Mouse (Mus musculus): Measurements from ENCODE around the gene Mipep.
A peak's percentile ranks its signal among the peaks of the same experiment; 100 is the strongest.

Mipep gene

GRCm38 (mm10) chr14:60757722-60758121 is 26.7 kb upstream of the Mipep start:
- DNase-seq: no peak

GRCm38 (mm10) chr14:60759097-60759496 is 25.3 kb upstream of the Mipep start:
- no peak for DNase-seq

GRCm38 (mm10) chr14:60761801-60762200 is 22.6 kb upstream of the Mipep start:
- DNase-seq: no peak

GRCm38 (mm10) chr14:60762754-60763153 is 21.6 kb upstream of the Mipep start:
- no peak for DNase-seq

GRCm38 (mm10) chr14:60763746-60764145 is 20.6 kb upstream of the Mipep start:
- DNase-seq: no peak

GRCm38 (mm10) chr14:60764526-60764925 is 19.8 kb upstream of the Mipep start:
- DNase-seq: no peak

GRCm38 (mm10) chr14:60765025-60765424 is 19.3 kb upstream of the Mipep start:
- no peak for DNase-seq

GRCm38 (mm10) chr14:60767884-60768283 is 16.5 kb upstream of the Mipep start, which contains the start of gene C1qtnf9:
C1qtnf9 (plus strand) TSS chr14:60768134.
- no peak for DNase-seq

GRCm38 (mm10) chr14:60769340-60769739 is 15.0 kb upstream of the Mipep start:
- DNase-seq: no peak

GRCm38 (mm10) chr14:60770594-60770993 is 13.8 kb upstream of the Mipep start:
- no peak for DNase-seq

GRCm38 (mm10) chr14:60771057-60771456 is 13.3 kb upstream of the Mipep start:
- DNase-seq: peak; percentile 66

GRCm38 (mm10) chr14:60773476-60773875 is 10.9 kb upstream of the Mipep start:
- no peak for DNase-seq

- DNase-seq: no peak
Observed at GRCm38 (mm10) chr14:60776521-60776920, 7.9 kb upstream of the Mipep start.

GRCm38 (mm10) chr14:60777485-60777919 is 6.9 kb upstream of the Mipep start:
- DNase-seq: no peak

GRCm38 (mm10) chr14:60779198-60779597 is 5.2 kb upstream of the Mipep start:
- no peak for DNase-seq

- DNase-seq: no peak
Observed at GRCm38 (mm10) chr14:60782121-60782656, 2.2 kb upstream of the Mipep start.

GRCm38 (mm10) chr14:60783196-60783595 is 1.2 kb upstream of the Mipep start:
- DNase-seq: no peak

- no peak for DNase-seq
Observed at GRCm38 (mm10) chr14:60790103-60790502, 5.7 kb downstream of the Mipep start.

GRCm38 (mm10) chr14:60796600-60797322 is 12.4 kb downstream of the Mipep start:
- peak; percentile 36 for DNase-seq

GRCm38 (mm10) chr14:60797596-60797995 is 13.2 kb downstream of the Mipep start:
- no peak for DNase-seq

GRCm38 (mm10) chr14:60798721-60799120 is 14.3 kb downstream of the Mipep start:
- DNase-seq: no peak

GRCm38 (mm10) chr14:60799762-60800728 is 15.7 kb downstream of the Mipep start:
- no peak for DNase-seq

- DNase-seq: no peak
Observed at GRCm38 (mm10) chr14:60802026-60802425, 17.7 kb downstream of the Mipep start.

Measured in layer of hippocampus, adult 9-11 months (tissue).